In the genomic region with DNA sequence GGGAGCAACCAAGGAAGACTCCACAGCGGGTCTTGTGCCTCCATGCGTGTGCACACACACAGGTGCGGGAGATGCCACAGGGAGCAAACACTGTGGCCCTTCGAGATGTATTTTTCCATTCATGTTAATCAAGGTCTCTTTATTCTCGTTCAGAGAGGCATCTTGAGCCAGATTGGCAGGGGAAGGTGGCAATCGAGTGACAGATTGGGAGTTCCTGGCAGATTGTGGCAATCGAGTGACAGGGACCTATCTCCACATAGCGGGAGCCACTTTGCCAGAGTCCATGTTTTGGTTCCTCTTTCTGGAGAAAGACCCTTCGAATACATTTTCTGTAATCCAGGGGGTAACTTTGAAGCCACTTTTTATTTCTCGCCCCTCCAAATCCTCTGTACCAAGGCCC, we compare ENCODE assay signal across 23 mouse cellular contexts.
DNase-seq lines count a peak whose midpoint lies in the region; ATAC-seq and TF ChIP-seq lines count a peak whose summit lies in the region.
"Had no signal": no experiment of that assay in that cellular context is flagged by ENCODE, and none has a peak within 500 bp of the region (broad histone marks: within the 10 kb centered on the region; RNA-seq: fewer than 3 reads in every experiment).

No protein-coding gene starts in this region.

- H3K36me3 ChIP-seq in lung, embryonic 15.5 days, result peaks cover 22% of the 10 kb centered on the region; the same call in 1 of the 2 replicates
- H3K36me3 ChIP-seq in lung, embryonic 16.5 days (ENCODE audit: control insufficient read depth, insufficient read depth, low read length), result peaks cover 11% of the 10 kb centered on the region
- H3K36me3 ChIP-seq in lung, postnatal 0 days (ENCODE audit: insufficient read depth, low read length), result no peaks in the 10 kb centered on the region
- H3K36me3 ChIP-seq in midbrain, embryonic 11.5 days (ENCODE audit: control insufficient read depth, insufficient read depth, low read length), result no peaks in the 10 kb centered on the region
- H3K36me3 ChIP-seq in midbrain, embryonic 15.5 days (replicated peaks), result no peaks in the 10 kb centered on the region
- H3K36me3 ChIP-seq: G1E had no signal

- no peaks in the 10 kb centered on the region for H3K27me3 ChIP-seq in lung, embryonic 15.5 days
- no peaks in the 10 kb centered on the region for H3K27me3 ChIP-seq in lung, embryonic 16.5 days (ENCODE audit: control insufficient read depth, insufficient read depth, low read depth, low read length)
- no peaks in the 10 kb centered on the region for H3K27me3 ChIP-seq in lung, postnatal 0 days (replicated peaks; ENCODE audit: insufficient read depth, low read length)
- H3K27me3 ChIP-seq in midbrain, embryonic 11.5 days (ENCODE audit: control insufficient read depth, insufficient read depth, low read length), result no peaks in the 10 kb centered on the region
- no peaks in the 10 kb centered on the region for H3K27me3 ChIP-seq in midbrain, embryonic 15.5 days (replicated peaks)
- H3K27me3 ChIP-seq: CH12.LX, Patski had no signal

- no peak for ATAC-seq in lung, embryonic 15.5 days (ENCODE audit: borderline replicate concordance, extremely low read depth, low FRiP score, low TSS enrichment)
- no peak for ATAC-seq in lung, embryonic 16.5 days (ENCODE audit: low read depth)
- no peak for ATAC-seq in lung, postnatal 0 days
- no peak for ATAC-seq in midbrain, embryonic 11.5 days (ENCODE audit: low FRiP score)
- ATAC-seq in midbrain, embryonic 15.5 days (replicated peaks), result no peak
- 0 out of 2 replicates have a peak, but pooled peaks have one; percentile 30 for ATAC-seq in granulocyte monocyte progenitor cell, adult 5-6 weeks (replicated peaks; ENCODE audit: poor library complexity, severe bottlenecking)
- ATAC-seq: activated CD4-positive, CD25-positive, alpha-beta regulatory T cell, adult 4 months; CD4-positive, CD25-positive, alpha-beta regulatory T cell, adult 4 months; Patski had no signal

- peak overlapping the region; percentile 22 for H3K27ac ChIP-seq in lung, embryonic 15.5 days
- H3K27ac ChIP-seq in lung, embryonic 16.5 days (ENCODE audit: low read length), result peak overlapping the region; percentile 60
- H3K27ac ChIP-seq in lung, postnatal 0 days (ENCODE audit: low read length), result no peak overlapping the region
- H3K27ac ChIP-seq in midbrain, embryonic 11.5 days (ENCODE audit: low read depth, low read length), result no peak overlapping the region
- H3K27ac ChIP-seq in midbrain, embryonic 15.5 days, result no peak overlapping the region

- no peak for TF ChIP-seq POLR2A in lung, adult 2 months (IDR thresholded peaks at IDR 0.05; ENCODE audit: borderline replicate concordance, extremely low read depth, low read depth, low read length)

- H3K4me3 ChIP-seq in lung, embryonic 15.5 days, result no peak overlapping the region
- H3K4me3 ChIP-seq in lung, adult 2 months (replicated peaks; ENCODE audit: extremely low read depth, low read depth, low read length), result no peak overlapping the region
- no peak overlapping the region for H3K4me3 ChIP-seq in lung, embryonic 16.5 days (ENCODE audit: low read length)
- H3K4me3 ChIP-seq in lung, postnatal 0 days (ENCODE audit: low read depth, low read length), result no peak overlapping the region
- H3K4me3 ChIP-seq in midbrain, embryonic 11.5 days (ENCODE audit: low read depth, low read length), result no peak overlapping the region
- no peak overlapping the region for H3K4me3 ChIP-seq in midbrain, embryonic 15.5 days

- no peak overlapping the region for H3K9ac ChIP-seq in lung, embryonic 15.5 days
- H3K9ac ChIP-seq in lung, embryonic 16.5 days (ENCODE audit: low read length), result no peak overlapping the region
- H3K9ac ChIP-seq in lung, postnatal 0 days (replicated peaks; ENCODE audit: low read depth), result no peak overlapping the region
- H3K9ac ChIP-seq in midbrain, embryonic 11.5 days (ENCODE audit: low read length), result no peak overlapping the region
- H3K9ac ChIP-seq in midbrain, embryonic 15.5 days, result no peak overlapping the region

- peaks cover 33% of the 10 kb centered on the region for H3K4me1 ChIP-seq in lung, embryonic 15.5 days
- peaks cover 2% of the 10 kb centered on the region; the same call in 1 of the 2 replicates for H3K4me1 ChIP-seq in lung, adult 2 months (ENCODE audit: control insufficient read depth, insufficient read depth, low read length)
- H3K4me1 ChIP-seq in lung, embryonic 16.5 days (replicated peaks; ENCODE audit: control insufficient read depth, insufficient read depth, low read length), result peaks cover 27% of the 10 kb centered on the region
- H3K4me1 ChIP-seq in lung, postnatal 0 days (ENCODE audit: insufficient read depth, low read depth, low read length), result peaks cover 13% of the 10 kb centered on the region; the same call in 1 of the 2 replicates
- no peaks in the 10 kb centered on the region; the same call in 1 of the 2 replicates for H3K4me1 ChIP-seq in midbrain, embryonic 11.5 days (ENCODE audit: control insufficient read depth, insufficient read depth, low read length)
- no peaks in the 10 kb centered on the region for H3K4me1 ChIP-seq in midbrain, embryonic 15.5 days

- WGBS in lung, embryonic 15.5 days, result 90% methylated on average over 10 of the region's 10 CpGs
- WGBS in lung, adult 2 months, result 92% methylated on average over 10 of the region's 10 CpGs
- WGBS in lung, embryonic 16.5 days, result 90% methylated on average over 10 of the region's 10 CpGs
- 89% methylated on average over 10 of the region's 10 CpGs for WGBS in lung, postnatal 0 days
- 93% methylated on average over 10 of the region's 10 CpGs for WGBS in midbrain, embryonic 11.5 days
- WGBS in midbrain, embryonic 15.5 days, result 93% methylated on average over 10 of the region's 10 CpGs

- no peak for DNase-seq in lung, adult 2 months
- DNase-seq in lung, postnatal 0 days (ENCODE audit: low spot score), result no peak
- peak; percentile 35 for DNase-seq in midbrain, embryonic 11.5 days (ENCODE audit: low spot score, missing footprints)
- DNase-seq in adrenal gland, postnatal 4 days (ENCODE audit: low spot score in 2 of 2), result no peak
- DNase-seq: adrenal gland, adult 2 months; adrenal gland, adult 8-10 months; adrenal gland, postnatal 10 days; adrenal gland, postnatal 14 days; adrenal gland, postnatal 25 days; adrenal gland, postnatal 36 days; B cell, adult 2 months; cerebellum, adult 11 months; cerebellum, adult 11-12 months; cerebellum, adult 18-20 months had no signal

- no peaks in the 10 kb centered on the region for H3K9me3 ChIP-seq in lung, embryonic 15.5 days
- no peaks in the 10 kb centered on the region for H3K9me3 ChIP-seq in lung, embryonic 16.5 days (ENCODE audit: control insufficient read depth, low read length)
- no peaks in the 10 kb centered on the region for H3K9me3 ChIP-seq in lung, postnatal 0 days (ENCODE audit: low read length)
- no peaks in the 10 kb centered on the region for H3K9me3 ChIP-seq in midbrain, embryonic 11.5 days (ENCODE audit: control insufficient read depth, low read length)
- H3K9me3 ChIP-seq in midbrain, embryonic 15.5 days, result no peaks in the 10 kb centered on the region
- H3K9me3 ChIP-seq: G1E had no signal

- TF ChIP-seq EP300 in lung, postnatal 0 days (IDR thresholded peaks at IDR 0.05), result no peak

- H3K4me2 ChIP-seq in lung, embryonic 15.5 days, result no peak overlapping the region
- no peak overlapping the region for H3K4me2 ChIP-seq in lung, embryonic 16.5 days (ENCODE audit: low read depth, low read length)
- no peak overlapping the region for H3K4me2 ChIP-seq in lung, postnatal 0 days (replicated peaks; ENCODE audit: low read depth, low read length)
- no peak overlapping the region for H3K4me2 ChIP-seq in midbrain, embryonic 11.5 days
- H3K4me2 ChIP-seq in midbrain, embryonic 15.5 days, result no peak overlapping the region

- TF ChIP-seq CTCF in lung, adult 2 months (IDR thresholded peaks at IDR 0.05; ENCODE audit: insufficient read depth, low read length), result no peak
- no peak for TF ChIP-seq CTCF in lung, postnatal 0 days (IDR thresholded peaks at IDR 0.05)

Comparison
In these comparisons a context has a peak if more than half of its experiments do, and no peak if none do; other contexts are left out.
1. H3K27ac ChIP-seq: peak in lung, embryonic 15.5 days (single experiment) and lung, embryonic 16.5 days (single experiment); none in lung, postnatal 0 days (single experiment), midbrain, embryonic 11.5 days (single experiment) and midbrain, embryonic 15.5 days (single experiment).